Mouse (Mus musculus): ENCODE measurements around the gene Whrn. TPM values are rescaled to one million over a fixed set of nuclear protein-coding genes. Genes with fewer than 3 reads are reported as not detected.

The Whrn gene
- polyA plus RNA-seq, 1 experiment from 2014 or later, result 3.1 TPM

GRCm38 (mm10) chr4:63431098-63431497 lies 64.7 kb downstream of the Whrn start:
- DNase-seq (ENCODE audit: low spot score), result no peak
- H3K4me1 ChIP-seq (replicated peaks; ENCODE audit: control insufficient read depth, insufficient read depth, low read length), result no peaks in the 10 kb centered on the region
- no peak overlapping the region for H3K4me2 ChIP-seq (ENCODE audit: low read length)
- WGBS, result 76% methylated on average over 5 of the region's 5 CpGs
- no peak overlapping the region for H3K9ac ChIP-seq (ENCODE audit: low read length)
- H3K27me3 ChIP-seq (replicated peaks; ENCODE audit: control insufficient read depth, insufficient read depth, low read length), result no peaks in the 10 kb centered on the region
- no peak for ATAC-seq (replicated peaks; ENCODE audit: low FRiP score, low TSS enrichment, low read depth)
- H3K36me3 ChIP-seq (ENCODE audit: control insufficient read depth, insufficient read depth, low read length), result 0 out of 2 replicates have a peak, but pooled peaks cover 3% of the 10 kb centered on the region
- H3K4me3 ChIP-seq (ENCODE audit: low read depth, low read length), result no peak overlapping the region
- no peaks in the 10 kb centered on the region for H3K9me3 ChIP-seq (ENCODE audit: control insufficient read depth, low read length)
- H3K27ac ChIP-seq (ENCODE audit: low read depth), result no peak overlapping the region

DNA sequence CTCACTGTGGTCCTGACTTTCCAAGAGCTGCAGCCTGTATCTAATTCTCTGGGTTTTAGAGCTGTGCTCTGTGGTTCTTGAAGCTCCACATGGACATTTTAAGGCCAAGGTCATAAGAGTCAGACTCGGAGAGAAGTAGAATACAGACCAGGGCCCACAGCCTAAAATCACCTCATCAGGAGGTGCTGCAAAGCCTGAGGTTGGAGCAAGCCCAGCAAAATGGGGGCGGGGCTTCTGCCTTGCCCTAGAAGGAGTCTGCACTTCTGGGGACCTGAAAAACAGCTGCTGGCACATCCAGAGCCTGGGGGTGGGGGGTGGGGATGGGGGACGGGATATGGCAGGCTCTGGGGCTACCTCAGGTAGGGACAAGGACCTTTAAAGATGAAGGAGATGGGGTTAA lies 65.4 kb downstream of the Whrn start:
- no peaks in the 10 kb centered on the region for H3K4me1 ChIP-seq (replicated peaks; ENCODE audit: control insufficient read depth, insufficient read depth, low read length)

GRCm38 (mm10) chr4:63426308-63426707 lies 69.5 kb downstream of the Whrn start:
- no peak overlapping the region for H3K9ac ChIP-seq (ENCODE audit: low read length)
- H3K27ac ChIP-seq (ENCODE audit: low read depth), result no peak overlapping the region
- WGBS, result 43% methylated on average over 8 of the region's 8 CpGs
- H3K4me2 ChIP-seq (ENCODE audit: low read length), result no peak overlapping the region
- H3K4me1 ChIP-seq (replicated peaks; ENCODE audit: control insufficient read depth, insufficient read depth, low read length), result no peaks in the 10 kb centered on the region
- no peak; the same call in 1 of the 2 replicates for ATAC-seq (replicated peaks; ENCODE audit: low FRiP score, low TSS enrichment, low read depth)
- no peak for DNase-seq (ENCODE audit: low spot score)
- no peak overlapping the region for H3K4me3 ChIP-seq (ENCODE audit: low read depth, low read length)
- H3K9me3 ChIP-seq (ENCODE audit: control insufficient read depth, low read length), result no peaks in the 10 kb centered on the region
- no peaks in the 10 kb centered on the region for H3K36me3 ChIP-seq (ENCODE audit: control insufficient read depth, insufficient read depth, low read length)
- no peaks in the 10 kb centered on the region for H3K27me3 ChIP-seq (replicated peaks; ENCODE audit: control insufficient read depth, insufficient read depth, low read length)

More for the DNA sequence above, 65.4 kb downstream of the Whrn start:
- no peaks in the 10 kb centered on the region for H3K27me3 ChIP-seq (replicated peaks; ENCODE audit: control insufficient read depth, insufficient read depth, low read length)
- H3K9ac ChIP-seq (ENCODE audit: low read length), result no peak overlapping the region
- ATAC-seq (replicated peaks; ENCODE audit: low FRiP score, low TSS enrichment, low read depth) (no peak), DNase-seq (ENCODE audit: low spot score) (no peak)
- no peak overlapping the region for H3K27ac ChIP-seq (ENCODE audit: low read depth)
- H3K4me3 ChIP-seq (ENCODE audit: low read depth, low read length), result no peak overlapping the region
- no peak overlapping the region for H3K4me2 ChIP-seq (ENCODE audit: low read length)
- H3K9me3 ChIP-seq (ENCODE audit: control insufficient read depth, low read length), result no peaks in the 10 kb centered on the region
- 62% methylated on average over 3 of the region's 3 CpGs for WGBS
- H3K36me3 ChIP-seq (ENCODE audit: control insufficient read depth, insufficient read depth, low read length), result 0 out of 2 replicates have a peak, but pooled peaks cover 3% of the 10 kb centered on the region

DNA sequence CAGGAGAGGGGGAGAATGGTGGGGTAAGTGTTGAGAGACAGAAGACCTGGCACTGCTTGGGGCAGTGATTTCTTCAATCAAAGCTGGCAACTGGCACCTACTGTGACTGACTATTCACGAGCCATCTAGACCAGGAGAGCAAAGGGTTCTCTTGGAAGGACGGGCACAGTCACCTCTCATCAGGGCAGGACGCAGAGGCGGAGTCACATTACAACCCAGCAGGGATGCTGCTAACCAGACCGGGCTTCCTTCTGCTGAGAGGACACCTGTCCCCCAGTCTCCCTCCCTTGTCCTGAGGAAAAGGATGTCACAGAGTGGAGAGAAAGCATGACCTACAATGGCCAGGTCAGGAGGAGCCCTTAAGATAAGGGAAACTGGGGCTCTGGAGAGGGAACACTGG lies 72.0 kb downstream of the Whrn start:
- Histone ChIP-seq H3K36me3 (ENCODE audit: control insufficient read depth, insufficient read depth, low read length) (no peaks in the 10 kb centered on the region), H3K27ac (ENCODE audit: low read depth) (no peak overlapping the region), H3K4me1 (replicated peaks; ENCODE audit: control insufficient read depth, insufficient read depth, low read length) (peaks cover 4% of the 10 kb centered on the region; the same call in 1 of the 2 replicates), H3K9me3 (ENCODE audit: control insufficient read depth, low read length) (no peaks in the 10 kb centered on the region), H3K4me2 (ENCODE audit: low read length) (no peak overlapping the region), H3K9ac (ENCODE audit: low read length) (no peak overlapping the region), H3K27me3 (replicated peaks; ENCODE audit: control insufficient read depth, insufficient read depth, low read length) (no peaks in the 10 kb centered on the region), H3K4me3 (ENCODE audit: low read depth, low read length) (no peak overlapping the region)
- 33% methylated on average over 5 of the region's 5 CpGs for WGBS
- no peak for ATAC-seq (replicated peaks; ENCODE audit: low FRiP score, low TSS enrichment, low read depth)
- DNase-seq (ENCODE audit: low spot score), result no peak

- H3K4me3 ChIP-seq (ENCODE audit: low read depth, low read length), result no peak overlapping the region
- peaks cover 4% of the 10 kb centered on the region; the same call in 1 of the 2 replicates for H3K4me1 ChIP-seq (replicated peaks; ENCODE audit: control insufficient read depth, insufficient read depth, low read length)
- no peaks in the 10 kb centered on the region for H3K9me3 ChIP-seq (ENCODE audit: control insufficient read depth, low read length)
- no peak overlapping the region for H3K9ac ChIP-seq (ENCODE audit: low read length)
- WGBS, result 88% methylated on average over 1 of the region's 1 CpGs
- ATAC-seq (replicated peaks; ENCODE audit: low FRiP score, low TSS enrichment, low read depth), result no peak
- no peak for DNase-seq (ENCODE audit: low spot score)
- H3K27me3 ChIP-seq (replicated peaks; ENCODE audit: control insufficient read depth, insufficient read depth, low read length), result no peaks in the 10 kb centered on the region
- no peak overlapping the region for H3K27ac ChIP-seq (ENCODE audit: low read depth)
- no peak overlapping the region for H3K4me2 ChIP-seq (ENCODE audit: low read length)
- H3K36me3 ChIP-seq (ENCODE audit: control insufficient read depth, insufficient read depth, low read length), result no peaks in the 10 kb centered on the region
Observed at GRCm38 (mm10) chr4:63423231-63423630, 72.6 kb downstream of the Whrn start.

DNA sequence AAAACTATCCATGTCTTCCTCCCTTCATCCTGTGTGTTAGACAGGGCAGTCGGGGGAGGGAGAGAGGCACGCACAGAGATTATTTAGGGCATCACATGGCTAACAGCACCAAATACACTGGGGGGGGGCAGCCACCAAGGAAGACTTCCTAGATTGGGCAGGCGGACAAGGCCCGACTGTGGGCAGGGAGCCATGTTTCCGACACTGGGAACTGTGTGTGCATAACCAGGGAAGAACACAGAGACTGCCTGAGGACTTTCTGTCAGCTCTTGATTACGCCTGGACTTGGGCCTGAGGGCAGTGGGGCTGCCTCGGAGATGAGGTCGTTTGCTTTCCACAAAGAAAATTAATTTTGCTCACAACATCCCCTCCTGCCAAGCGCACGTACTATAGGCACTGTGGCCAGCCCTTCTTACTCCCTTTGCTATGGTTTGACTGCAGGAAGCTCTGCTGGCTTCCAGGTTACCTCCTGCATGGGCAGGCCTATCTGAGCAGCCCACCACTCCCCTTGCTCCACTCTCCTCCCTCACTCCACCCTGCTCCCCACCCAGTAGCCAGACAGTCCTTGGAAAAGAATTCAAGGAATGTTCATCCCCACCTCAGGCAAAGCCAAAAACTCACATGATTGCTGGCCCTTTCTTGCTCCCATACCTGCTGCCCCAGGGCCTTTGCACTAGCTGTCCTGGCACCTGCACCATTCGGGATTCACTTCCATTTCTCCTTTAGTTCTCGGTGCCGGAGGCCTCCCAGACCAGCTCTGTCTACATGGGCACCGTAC lies 75.5 kb downstream of the Whrn start:
- no peak for DNase-seq (ENCODE audit: low spot score)
- WGBS, result 58% methylated on average over 14 of the region's 14 CpGs
- no peak overlapping the region for H3K9ac ChIP-seq (ENCODE audit: low read length)

DNA sequence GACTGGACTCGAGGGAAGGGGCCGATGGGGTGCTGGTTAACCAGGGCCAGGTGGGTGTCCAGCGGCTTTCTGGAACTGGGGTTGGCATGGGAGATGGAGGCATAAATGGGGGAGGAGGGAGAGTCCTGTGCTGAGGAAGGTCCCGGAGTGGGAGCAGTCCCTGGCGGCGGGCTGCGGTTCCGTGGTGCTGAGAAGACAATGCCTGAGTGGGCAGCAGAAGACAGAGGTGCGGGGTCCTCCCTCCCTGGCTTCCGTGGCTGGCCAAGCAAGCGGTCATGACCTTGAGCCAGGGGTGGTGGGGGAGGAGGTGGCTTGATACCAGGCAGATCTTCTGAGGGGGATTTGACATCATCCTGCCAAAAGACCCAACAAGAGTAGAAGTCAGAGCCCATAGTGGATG lies 77.5 kb downstream of the Whrn start:
- Histone ChIP-seq H3K27me3 (replicated peaks; ENCODE audit: control insufficient read depth, insufficient read depth, low read length) (no peaks in the 10 kb centered on the region), H3K4me1 (replicated peaks; ENCODE audit: control insufficient read depth, insufficient read depth, low read length) (peaks cover 4% of the 10 kb centered on the region; the same call in 1 of the 2 replicates), H3K36me3 (ENCODE audit: control insufficient read depth, insufficient read depth, low read length) (no peaks in the 10 kb centered on the region), H3K27ac (ENCODE audit: low read depth) (no peak overlapping the region), H3K4me3 (ENCODE audit: low read depth, low read length) (no peak overlapping the region), H3K9ac (ENCODE audit: low read length) (no peak overlapping the region), H3K9me3 (ENCODE audit: control insufficient read depth, low read length) (no peaks in the 10 kb centered on the region), H3K4me2 (ENCODE audit: low read length) (no peak overlapping the region)
- ATAC-seq (replicated peaks; ENCODE audit: low FRiP score, low TSS enrichment, low read depth) (no peak), DNase-seq (ENCODE audit: low spot score) (no peak)
- 77% methylated on average over 11 of the region's 11 CpGs for WGBS

More for the DNA sequence above, 75.5 kb downstream of the Whrn start:
- ATAC-seq (replicated peaks; ENCODE audit: low FRiP score, low TSS enrichment, low read depth), result no peak
- Histone ChIP-seq H3K9me3 (ENCODE audit: control insufficient read depth, low read length) (no peaks in the 10 kb centered on the region), H3K36me3 (ENCODE audit: control insufficient read depth, insufficient read depth, low read length) (no peaks in the 10 kb centered on the region), H3K27me3 (replicated peaks; ENCODE audit: control insufficient read depth, insufficient read depth, low read length) (no peaks in the 10 kb centered on the region), H3K4me1 (replicated peaks; ENCODE audit: control insufficient read depth, insufficient read depth, low read length) (peaks cover 4% of the 10 kb centered on the region; the same call in 1 of the 2 replicates), H3K4me3 (ENCODE audit: low read depth, low read length) (no peak overlapping the region), H3K27ac (ENCODE audit: low read depth) (peak overlapping the region; percentile 33; the same call in 1 of the 2 replicates), H3K4me2 (ENCODE audit: low read length) (no peak overlapping the region)

- no peaks in the 10 kb centered on the region for H3K27me3 ChIP-seq (replicated peaks; ENCODE audit: control insufficient read depth, insufficient read depth, low read length)
- no peaks in the 10 kb centered on the region for H3K9me3 ChIP-seq (ENCODE audit: control insufficient read depth, low read length)
- H3K27ac ChIP-seq (ENCODE audit: low read depth), result no peak overlapping the region
- 23% methylated on average over 9 of the region's 9 CpGs for WGBS
- H3K4me1 ChIP-seq (replicated peaks; ENCODE audit: control insufficient read depth, insufficient read depth, low read length), result peaks cover 4% of the 10 kb centered on the region; the same call in 1 of the 2 replicates
- H3K4me2 ChIP-seq (ENCODE audit: low read length), result no peak overlapping the region
- H3K4me3 ChIP-seq (ENCODE audit: low read depth, low read length), result no peak overlapping the region
- H3K36me3 ChIP-seq (ENCODE audit: control insufficient read depth, insufficient read depth, low read length), result no peaks in the 10 kb centered on the region
- peak; percentile 33; the same call in 1 of the 2 replicates for ATAC-seq (replicated peaks; ENCODE audit: low FRiP score, low TSS enrichment, low read depth)
- H3K9ac ChIP-seq (ENCODE audit: low read length), result no peak overlapping the region
- peak; percentile 93 for DNase-seq (ENCODE audit: low spot score)
Observed at GRCm38 (mm10) chr4:63417318-63417957, 78.4 kb downstream of the Whrn start.

All from intestine, embryonic 14.5 days (tissue).